Mouse (Mus musculus): ENCODE results near the gene Zfp87. TPM values are rescaled to one million over a fixed set of nuclear protein-coding genes. Genes with fewer than 3 reads are reported as not detected.

Zfp87 gene
- polyA plus RNA-seq, 1 experiment, result 29.4 TPM

GRCm38 (mm10) chr13:67495631-67496030, 30.3 kb downstream of the Zfp87 start:
- H3K27ac ChIP-seq (ENCODE audit: insufficient read depth, low read length), result no peak overlapping the region
- no peak overlapping the region for H3K4me3 ChIP-seq (ENCODE audit: insufficient read depth, low read length)
- H3K4me1 ChIP-seq (ENCODE audit: control insufficient read depth, insufficient read depth, low read length), result 0 out of 2 replicates have a peak, but pooled peaks cover 2% of the 10 kb centered on the region
- no peak for TF ChIP-seq CTCF (IDR thresholded peaks at IDR 0.05; ENCODE audit: extremely low read depth, insufficient read depth, low read length)
- no peak for TF ChIP-seq POLR2A (IDR thresholded peaks at IDR 0.05; ENCODE audit: extremely low read depth, insufficient read depth, low read length)

- TF ChIP-seq POLR2A (IDR thresholded peaks at IDR 0.05; ENCODE audit: extremely low read depth, insufficient read depth, low read length) (no peak), CTCF (IDR thresholded peaks at IDR 0.05; ENCODE audit: extremely low read depth, insufficient read depth, low read length) (no peak)
- Histone ChIP-seq H3K4me3 (ENCODE audit: insufficient read depth, low read length) (peak overlapping the region; percentile 56), H3K4me1 (ENCODE audit: control insufficient read depth, insufficient read depth, low read length) (peaks cover 4% of the 10 kb centered on the region), H3K27ac (ENCODE audit: insufficient read depth, low read length) (0 out of 2 replicates have a peak overlapping the region, but pooled peaks have one; percentile 5)
Observed at GRCm38 (mm10) chr13:67484424-67484811, 41.6 kb downstream of the Zfp87 start.

GRCm38 (mm10) chr13:67483625-67484423, 42.2 kb downstream of the Zfp87 start, which contains the start of gene Zfp874b:
TSS of gene Zfp874b (minus strand) at chr13:67484258.
- TF ChIP-seq POLR2A (IDR thresholded peaks at IDR 0.05; ENCODE audit: extremely low read depth, insufficient read depth, low read length), result peak; percentile 39; the same call in 1 of the 2 replicates
- no peak for TF ChIP-seq CTCF (IDR thresholded peaks at IDR 0.05; ENCODE audit: extremely low read depth, insufficient read depth, low read length)
- peaks cover 4% of the 10 kb centered on the region for H3K4me1 ChIP-seq (ENCODE audit: control insufficient read depth, insufficient read depth, low read length)
- H3K4me3 ChIP-seq (ENCODE audit: insufficient read depth, low read length), result peak within 1 kb of the TSS; percentile 56
- peak within 1 kb of the TSS; percentile 77 for H3K27ac ChIP-seq (ENCODE audit: insufficient read depth, low read length)

GRCm38 (mm10) chr13:67481528-67481927, 44.4 kb downstream of the Zfp87 start:
- Histone ChIP-seq H3K4me3 (ENCODE audit: insufficient read depth, low read length) (no peak overlapping the region), H3K4me1 (ENCODE audit: control insufficient read depth, insufficient read depth, low read length) (peaks cover 4% of the 10 kb centered on the region), H3K27ac (ENCODE audit: insufficient read depth, low read length) (no peak overlapping the region)
- TF ChIP-seq CTCF (IDR thresholded peaks at IDR 0.05; ENCODE audit: extremely low read depth, insufficient read depth, low read length) (no peak), POLR2A (IDR thresholded peaks at IDR 0.05; ENCODE audit: extremely low read depth, insufficient read depth, low read length) (no peak)

GRCm38 (mm10) chr13:67469274-67469673, 56.7 kb downstream of the Zfp87 start:
- no peak overlapping the region for H3K27ac ChIP-seq (ENCODE audit: insufficient read depth, low read length)
- TF ChIP-seq POLR2A (IDR thresholded peaks at IDR 0.05; ENCODE audit: extremely low read depth, insufficient read depth, low read length), result no peak
- TF ChIP-seq CTCF (IDR thresholded peaks at IDR 0.05; ENCODE audit: extremely low read depth, insufficient read depth, low read length), result no peak
- H3K4me3 ChIP-seq (ENCODE audit: insufficient read depth, low read length), result no peak overlapping the region
- no peaks in the 10 kb centered on the region for H3K4me1 ChIP-seq (ENCODE audit: control insufficient read depth, insufficient read depth, low read length)

Other genes with a start within 250 kb of the Zfp87 start
- gene Zfp458, start 247.7 kb downstream of the Zfp87 start, polyA plus RNA-seq (2012; rRNA removed), result 3.8 and 4.2 TPM in 2 replicates
- gene Zfp457, start 219.7 kb downstream of the Zfp87 start, polyA plus RNA-seq (2012; rRNA removed), result 2.7 and 3.4 TPM in 2 replicates
- 2.3 and 2.6 TPM in 2 replicates for gene Zfp595, start 193.6 kb downstream of the Zfp87 start, polyA plus RNA-seq (2012; rRNA removed)
- gene Gm28044, start 165.6 kb downstream of the Zfp87 start, polyA plus RNA-seq (2012; rRNA removed), result not detected in 2 replicates
- gene Zfp953, start 165.6 kb downstream of the Zfp87 start, polyA plus RNA-seq (2012; rRNA removed), result 0.48 and 0.57 TPM in 2 replicates
- 0.15 and 0.44 TPM in 2 replicates for gene Gm28041, start 150.4 kb downstream of the Zfp87 start, polyA plus RNA-seq (2012; rRNA removed)
- 0.52 and 0.61 TPM in 2 replicates for gene Zfp456, start 150.4 kb downstream of the Zfp87 start, polyA plus RNA-seq (2012; rRNA removed)
- 3.9 and 4.6 TPM in 2 replicates for gene Zfp429, start 126.4 kb downstream of the Zfp87 start, polyA plus RNA-seq (2012; rRNA removed)
- gene Zfp459, start 104.8 kb downstream of the Zfp87 start, polyA plus RNA-seq (2012; rRNA removed), result 3.8 and 4.5 TPM in 2 replicates
- gene Zfp874a, start 74.6 kb downstream of the Zfp87 start, polyA plus RNA-seq (2012; rRNA removed), result 9.1 TPM in 2 replicates
- gene Zfp874b, start 41.9 kb downstream of the Zfp87 start, polyA plus RNA-seq (2012; rRNA removed), result 10.0 and 11.5 TPM in 2 replicates
- gene Zfp58, start 25.6 kb downstream of the Zfp87 start, polyA plus RNA-seq (2012; rRNA removed), result 5.6 and 5.7 TPM in 2 replicates
- 0.15 TPM in 1 of 2 replicates, not detected in the other for gene Gm26965, start within 50 bp of the Zfp87 start, polyA plus RNA-seq (2012; rRNA removed)
- 5.0 and 5.2 TPM in 2 replicates for gene Zfp748, start 27.7 kb upstream of the Zfp87 start, polyA plus RNA-seq (2012; rRNA removed)
- 3.4 and 3.5 TPM in 2 replicates for gene Zfp729b, start 83.5 kb upstream of the Zfp87 start, polyA plus RNA-seq (2012; rRNA removed)
- not detected in 2 replicates for gene Gm49345, start 111.6 kb upstream of the Zfp87 start, polyA plus RNA-seq (2012; rRNA removed)
- 3.8 and 4.4 TPM in 2 replicates for gene Zfp729a, start 111.6 kb upstream of the Zfp87 start, polyA plus RNA-seq (2012; rRNA removed)
- gene Zfp738, start 160.9 kb upstream of the Zfp87 start, polyA plus RNA-seq (2012; rRNA removed), result 11.9 and 13.8 TPM in 2 replicates
- gene Zfp65, start 203.0 kb upstream of the Zfp87 start, polyA plus RNA-seq (2012; rRNA removed), result 4.8 and 5.1 TPM in 2 replicates
- 3.6 and 3.7 TPM in 2 replicates for gene Zfp85, start 229.1 kb upstream of the Zfp87 start, polyA plus RNA-seq (2012; rRNA removed)